Mouse (Mus musculus) heart, adult 2 months (tissue): Measurements from ENCODE around the gene Tnip1.

Experiments
- CTCF ChIP-seq: fragments of 200-600 bp; IDR thresholded peaks from 2 replicates; pipeline ENCODE4 v1.8.1; 2022; ENCODE audit warnings: antibody characterized with exemption, mild to moderate bottlenecking, moderate library complexity
- EP300 ChIP-seq: fragments of 200-500 bp; IDR thresholded peaks from 2 replicates; pipeline ENCODE4 v1.6.1; 2011; ENCODE audit warnings: low read depth, low read length, control low read depth; ENCODE audit not compliant: insufficient read depth
- POLR2A ChIP-seq: fragments of 200-500 bp; IDR thresholded peaks from 2 replicates; pipeline ENCODE4 v1.6.1; 2011; ENCODE audit warnings: mild to moderate bottlenecking, low read depth, low read length, control low read depth; ENCODE audit not compliant: insufficient read depth

DNA sequence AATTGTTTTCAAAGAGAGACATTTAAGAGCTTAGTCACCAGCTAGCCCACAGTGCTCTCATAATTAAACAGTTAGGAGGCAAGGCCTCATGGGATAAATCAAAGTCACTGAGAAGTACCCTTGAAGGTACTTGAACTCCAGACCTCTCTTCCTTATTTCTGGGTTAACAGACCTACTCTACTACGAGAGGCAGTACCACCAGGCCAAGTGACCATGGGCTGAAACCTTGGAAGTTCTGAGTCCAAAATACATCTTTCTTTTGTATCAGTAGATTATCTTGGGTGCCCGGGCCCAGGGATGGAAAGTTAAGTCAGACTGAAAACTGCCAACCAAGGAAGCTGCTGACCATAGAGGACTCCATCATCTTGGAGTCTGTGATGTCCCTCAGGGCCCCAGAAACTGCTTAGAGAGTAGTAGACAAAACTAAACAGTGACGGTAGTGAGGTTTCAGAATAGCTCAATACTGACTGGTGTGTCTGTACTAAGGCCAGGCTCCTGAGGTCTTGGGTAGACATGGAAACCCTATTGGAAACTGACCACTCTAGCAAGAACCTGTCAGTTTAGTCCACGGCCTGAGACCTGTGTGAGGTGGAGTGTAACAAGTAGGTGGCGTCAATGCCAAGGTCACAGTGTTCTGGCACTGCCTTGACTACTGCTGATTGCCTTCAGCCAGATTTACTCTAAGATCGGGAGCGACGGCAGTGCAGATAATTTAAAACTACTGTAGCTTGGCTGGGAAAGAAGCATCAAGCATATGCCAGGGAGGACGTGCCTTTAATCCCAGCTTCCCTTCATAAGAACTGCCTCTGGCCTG lies 50.0 kb downstream of the Tnip1 start:
- no peak for TF ChIP-seq CTCF
- no peak for TF ChIP-seq POLR2A
- TF ChIP-seq EP300, result no peak
